Mouse (Mus musculus): Measurements from ENCODE around the gene Wdr11.

- TF ChIP-seq CTCF (conservative IDR thresholded peaks at IDR 0.05; ENCODE audit: low read length): no peak
- no peak for TF ChIP-seq NANOG (IDR thresholded peaks at IDR 0.05; ENCODE audit: borderline replicate concordance, low read length)
- no peak for TF ChIP-seq POU5F1 (IDR thresholded peaks at IDR 0.05; ENCODE audit: borderline replicate concordance, low read length)
These were observed 39.8 kb downstream of the Wdr11 start for GRCm38 (mm10) chr7:129631453-129631852.
